Mouse (Mus musculus) stomach, postnatal 0 days (tissue): ENCODE measurements around the gene Slfnl1.

ENCODE experiments used
- CTCF ChIP-seq: IDR thresholded peaks from 2 replicates; pipeline ENCODE4 v1.5.1; 2016; ENCODE audit warnings: antibody characterized with exemption, low read depth, mild to moderate bottlenecking, moderate library complexity
- EP300 ChIP-seq: optimal IDR thresholded peaks from 2 replicates; pipeline ENCODE3; 2016; ENCODE audit warnings: antibody characterized with exemption

DNA sequence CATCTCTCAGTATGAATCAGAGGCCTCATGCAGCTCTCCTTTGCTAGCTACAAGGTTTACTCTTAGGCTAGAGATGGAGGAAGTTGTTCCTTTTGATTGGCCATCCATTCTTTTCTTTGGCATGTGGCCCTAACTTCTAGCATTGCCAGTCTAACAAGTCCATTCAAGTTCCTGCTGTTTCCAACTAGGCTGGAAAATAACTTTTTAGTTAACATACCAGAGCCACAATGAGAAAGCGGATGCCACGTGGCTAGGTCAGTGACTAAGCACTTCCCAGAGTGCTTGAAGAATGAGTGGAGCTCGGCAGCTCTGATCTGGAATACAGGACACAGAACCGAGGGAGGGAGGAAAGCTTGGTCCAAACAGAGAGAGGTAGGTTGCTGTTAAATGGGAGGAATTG lies 14.7 kb upstream of the Slfnl1 start:
- TF ChIP-seq CTCF (no peak), EP300 (peak; percentile 80)
